Mouse (Mus musculus) left cerebral cortex, adult 2 months (tissue): Measurements from ENCODE around the gene Mfap1a. TPM values are rescaled to one million over a fixed set of nuclear protein-coding genes. Genes with fewer than 3 reads are reported as not detected.
"Not testable (repeated sequence)": the region's sequence is repeated elsewhere in the genome, so short reads cannot be mapped to it uniquely, and the experiment has no call there.

Experiments used
- DNase-seq, 2 experiments: peaks; one replicate each; pipeline ENCODE4 v3.0.0; 2021 to 2022; ENCODE audit warnings: low spot score in 2 of 2, mixed read lengths in 1 of 2; ENCODE audit errors: extremely low spot score in 1 of 2
- H3K27ac ChIP-seq: fragments of 200-600 bp; 2 replicates; pipeline ENCODE4 v1.8.1; 2022
- H3K4me3 ChIP-seq: fragments of 200-600 bp; 2 replicates; pipeline ENCODE4 v1.8.1; 2022
- CTCF ChIP-seq: fragments of 200-600 bp; IDR thresholded peaks from 2 replicates; pipeline ENCODE4 v1.8.1; 2022; ENCODE audit warnings: antibody characterized with exemption, mild to moderate bottlenecking, moderate library complexity
- intact Hi-C: fragments of 180-260 bp; cut with DNase I; formaldehyde crosslinking; loops from one replicate; pipeline ENCODE4 v1.15.1; 2025
- long read RNA-seq, 2 experiments: library from polyadenylated mRNA; stranded (forward); transcript quantifications; one replicate each; pipeline ENCODE4 v2.0.0; 2021; ENCODE audit warnings: borderline mapping rate in 2 of 2
- total RNA-seq, 2 experiments: library from RNA; stranded (reverse); gene quantifications; 2 replicates each; pipeline ENCODE4 v1.2.3; 2021

Gene Mfap1a
- 10 to 100 TPM; 33.3 TPM for total RNA-seq
- long read RNA-seq, experiment 1, full-length matches to known transcripts: 24 of 27 reads
- long read RNA-seq, experiment 1, partial matches to known transcripts: 0 of 27 reads
- long read RNA-seq, experiment 1, other reads (novel, unspliced or antisense): 3 of 27 reads
- long read RNA-seq, experiment 2, full-length matches to known transcripts: 11 of 17 reads
- long read RNA-seq, experiment 2, partial matches to known transcripts: 0 of 17 reads
- long read RNA-seq, experiment 2, other reads (novel, unspliced or antisense): 6 of 17 reads

GRCm38 (mm10) chr2:121505942-121506882 is at the start of gene Mfap1a, which contains the start of gene Wdr76:
Gene Mfap1a, minus strand, starts transcription at chr2:121506665.
Gene Wdr76, plus strand, starts transcription at chr2:121506723.
- H3K27ac ChIP-seq: peak within 1 kb of the TSS; percentile 79; the same call in 1 of the 2 replicates
- intact Hi-C loops: loop anchor here (1.0 kb wide), 1 partner anchor 32 kb away; the partner anchor contains the start of gene Mfap1b
- DNase-seq: peak; percentile 75 to 78

GRCm38 (mm10) chr2:121551271-121551670 is 44.8 kb upstream of the Mfap1a start:
- no peak overlapping the region for H3K4me3 ChIP-seq
- TF ChIP-seq CTCF: no peak
- no peak for DNase-seq
- intact Hi-C loops: no loop called here
- H3K27ac ChIP-seq: no peak overlapping the region

More at GRCm38 (mm10) chr2:121505942-121506882, at the start of gene Mfap1a, which contains the start of gene Wdr76:
- H3K4me3 ChIP-seq: peak within 1 kb of the TSS; percentile 91
- peak; percentile 21 for TF ChIP-seq CTCF

GRCm38 (mm10) chr2:121549630-121550029 is 43.2 kb upstream of the Mfap1a start:
- no peak overlapping the region for H3K27ac ChIP-seq
- no peak for DNase-seq
- no peak overlapping the region for H3K4me3 ChIP-seq
- no peak for TF ChIP-seq CTCF
- intact Hi-C loops: no loop called here

- Histone ChIP-seq H3K27ac (no peak overlapping the region), H3K4me3 (no peak overlapping the region)
- peak; percentile 1 for TF ChIP-seq CTCF
- intact Hi-C loops: no loop called here
- DNase-seq: no peak
Observed at GRCm38 (mm10) chr2:121544829-121545228, 38.4 kb upstream of the Mfap1a start.

GRCm38 (mm10) chr2:121525056-121525455 is 18.6 kb upstream of the Mfap1a start:
- DNase-seq: peak in 1 of 2 experiments; percentile 28
- Histone ChIP-seq H3K27ac (no peak overlapping the region; the same call in 1 of the 2 replicates), H3K4me3 (no peak overlapping the region)
- no peak for TF ChIP-seq CTCF
- intact Hi-C loops: loop anchor here (10.0 kb wide), 1 partner anchor 90 kb away; no protein-coding TSS in a partner anchor

GRCm38 (mm10) chr2:121522830-121523229 is 16.4 kb upstream of the Mfap1a start:
- not testable (repeated sequence) for H3K27ac ChIP-seq, H3K4me3 ChIP-seq, DNase-seq
- intact Hi-C loops: loop anchor here (10.0 kb wide), 1 partner anchor 92 kb away; no protein-coding TSS in a partner anchor

GRCm38 (mm10) chr2:121522006-121522405 is 15.5 kb upstream of the Mfap1a start:
- peak in 1 of 2 experiments; percentile 26 for DNase-seq
- TF ChIP-seq CTCF: no peak
- peak overlapping the region; percentile 48; the same call in 1 of the 2 replicates for H3K27ac ChIP-seq
- H3K4me3 ChIP-seq: no peak overlapping the region
- intact Hi-C loops: loop anchor here (10.0 kb wide), 1 partner anchor 93 kb away; no protein-coding TSS in a partner anchor

GRCm38 (mm10) chr2:121518711-121519110 is 12.2 kb upstream of the Mfap1a start:
- intact Hi-C loops, DNase-seq, H3K4me3 ChIP-seq, H3K27ac ChIP-seq: not testable (repeated sequence)

GRCm38 (mm10) chr2:121518106-121518505 is 11.6 kb upstream of the Mfap1a start:
- H3K4me3 ChIP-seq: no peak overlapping the region
- TF ChIP-seq CTCF: no peak
- no peak overlapping the region for H3K27ac ChIP-seq
- no peak for DNase-seq
- intact Hi-C loops: no loop called here

GRCm38 (mm10) chr2:121514211-121514610 is 7.7 kb upstream of the Mfap1a start:
- H3K27ac ChIP-seq: no peak overlapping the region
- TF ChIP-seq CTCF: no peak
- no peak for DNase-seq
- H3K4me3 ChIP-seq: no peak overlapping the region
- intact Hi-C loops: no loop called here

- intact Hi-C loops, H3K27ac ChIP-seq, H3K4me3 ChIP-seq, DNase-seq: not testable (repeated sequence)
Observed at GRCm38 (mm10) chr2:121512991-121513765, 6.7 kb upstream of the Mfap1a start.
